ENCODE assay signal across 31 mouse cellular contexts in the genomic region with DNA sequence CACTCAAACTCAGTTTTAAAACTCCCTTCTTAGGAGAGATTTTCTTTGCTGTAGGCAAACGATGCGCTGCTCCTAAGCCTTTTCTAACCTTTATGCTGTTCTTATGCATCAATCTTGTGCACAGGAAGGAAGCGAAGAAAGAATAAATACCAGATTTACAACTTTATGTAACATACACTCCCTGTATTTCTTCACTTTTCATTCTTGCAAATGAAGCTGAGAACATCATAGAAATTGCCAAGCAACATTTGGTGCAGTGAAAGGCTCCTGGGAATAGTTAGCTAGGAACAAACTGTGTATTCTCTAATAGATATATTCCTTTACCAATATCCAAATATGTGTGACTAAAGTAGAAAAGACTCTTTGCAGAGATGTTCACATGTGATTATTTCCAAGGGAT.
"Had no signal": no experiment of that assay in that cellular context is flagged by ENCODE, and none has a peak within 500 bp of the region (broad histone marks: within the 10 kb centered on the region; RNA-seq: fewer than 3 reads in every experiment).

No protein-coding gene starts in this region.

- H3K4me3 ChIP-seq: limb, embryonic 10.5 days; limb, embryonic 12.5 days; limb, embryonic 13.5 days; limb, embryonic 15.5 days; liver, embryonic 12.5 days; liver, embryonic 13.5 days; liver, embryonic 15.5 days; lung, embryonic 15.5 days; megakaryocyte, embryonic 14.5 days; midbrain, embryonic 10.5 days; midbrain, embryonic 12.5 days; midbrain, embryonic 13.5 days; midbrain, embryonic 15.5 days; myocyte had no signal

- H3K4me2 ChIP-seq: limb, embryonic 12.5 days; limb, embryonic 13.5 days; limb, embryonic 15.5 days; liver, embryonic 11.5 days; liver, embryonic 12.5 days; liver, embryonic 13.5 days; liver, embryonic 15.5 days; lung, embryonic 14.5 days; lung, embryonic 15.5 days; midbrain, embryonic 11.5 days; midbrain, embryonic 12.5 days; midbrain, embryonic 13.5 days; midbrain, embryonic 15.5 days had no signal

- H3K9ac ChIP-seq: limb, embryonic 12.5 days; limb, embryonic 13.5 days; limb, embryonic 15.5 days; liver, embryonic 12.5 days; liver, embryonic 13.5 days; liver, embryonic 14.5 days; liver, embryonic 15.5 days; liver, postnatal 0 days; lung, embryonic 14.5 days; lung, embryonic 15.5 days; midbrain, embryonic 12.5 days; midbrain, embryonic 13.5 days; midbrain, embryonic 15.5 days had no signal

- H3K27ac ChIP-seq: limb, embryonic 10.5 days; limb, embryonic 12.5 days; limb, embryonic 13.5 days; limb, embryonic 15.5 days; liver, embryonic 12.5 days; liver, embryonic 13.5 days; liver, embryonic 14.5 days; liver, embryonic 15.5 days; lung, embryonic 15.5 days; macrophage; midbrain, embryonic 10.5 days; midbrain, embryonic 12.5 days; midbrain, embryonic 13.5 days; midbrain, embryonic 15.5 days had no signal

- DNase-seq: left cerebral cortex, postnatal 4 days; liver; liver, embryonic 13.5 days; liver, postnatal 0 days; lung, adult 18-20 months; lung, adult 2 months; lung, embryonic 14.5 days; lung, postnatal 10 days; lung, postnatal 14 days; lung, postnatal 36 days; lung, postnatal 4 days; midbrain, embryonic 14.5 days had no signal

- H3K9me3 ChIP-seq: limb, embryonic 10.5 days; limb, embryonic 12.5 days; limb, embryonic 13.5 days; limb, embryonic 15.5 days; liver, embryonic 12.5 days; liver, embryonic 13.5 days; liver, embryonic 15.5 days; lung, embryonic 15.5 days; megakaryocyte, embryonic 14.5 days; midbrain, embryonic 10.5 days; midbrain, embryonic 12.5 days; midbrain, embryonic 13.5 days; midbrain, embryonic 15.5 days had no signal

- H3K4me1 ChIP-seq: limb, embryonic 10.5 days; limb, embryonic 12.5 days; limb, embryonic 13.5 days; limb, embryonic 15.5 days; liver, embryonic 12.5 days; liver, embryonic 13.5 days; liver, embryonic 15.5 days; lung, embryonic 15.5 days; megakaryocyte, embryonic 14.5 days; midbrain, embryonic 10.5 days; midbrain, embryonic 12.5 days; midbrain, embryonic 13.5 days; midbrain, embryonic 15.5 days had no signal

- H3K27me3 ChIP-seq: limb, embryonic 12.5 days; limb, embryonic 13.5 days; limb, embryonic 15.5 days; liver, embryonic 12.5 days; liver, embryonic 13.5 days; liver, embryonic 15.5 days; lung, embryonic 15.5 days; megakaryocyte, embryonic 14.5 days; midbrain, embryonic 12.5 days; midbrain, embryonic 13.5 days; midbrain, embryonic 15.5 days had no signal

- ATAC-seq: liver, embryonic 12.5 days; liver, postnatal 0 days; lung, postnatal 0 days; midbrain, embryonic 13.5 days; midbrain, embryonic 15.5 days; midbrain, embryonic 16.5 days had no signal

- H3K36me3 ChIP-seq: limb, embryonic 10.5 days; limb, embryonic 12.5 days; limb, embryonic 13.5 days; limb, embryonic 15.5 days; liver, embryonic 12.5 days; liver, embryonic 13.5 days; liver, embryonic 15.5 days; lung, embryonic 15.5 days; midbrain, embryonic 10.5 days; midbrain, embryonic 12.5 days; midbrain, embryonic 13.5 days; midbrain, embryonic 15.5 days had no signal
